Mouse (Mus musculus) midbrain, postnatal 0 days (tissue): ENCODE results near the gene Rgs4. TPM values are rescaled to one million over a fixed set of nuclear protein-coding genes. Genes with fewer than 3 reads are reported as not detected.

ENCODE experiments used
- ATAC-seq: fragments of 200-750 bp; cut with Nextera tagmentation; 2 replicates; pipeline ENCODE4 v1.8.0; 2017; ENCODE audit warnings: moderate number of reproducible peaks, mild to moderate bottlenecking, moderate TSS enrichment, moderate library complexity; ENCODE audit not compliant: low FRiP score
- DNase-seq: peaks from one replicate; pipeline ENCODE4 v3.0.0-alpha.2; 2015; ENCODE audit warnings: low spot score
- H3K27ac ChIP-seq: fragments of 300-500 bp; sonication (generic); 2 replicates; pipeline ENCODE4 v1.5.1; 2014; ENCODE audit warnings: low read depth, mild to moderate bottlenecking, low read length, mixed read lengths
- H3K27me3 ChIP-seq: fragments of 300-500 bp; sonication (generic); 2 replicates; pipeline ENCODE4 v1.6.1; 2014; ENCODE audit warnings: low read length, control low read depth, mixed read lengths; ENCODE audit not compliant: insufficient read depth
- H3K36me3 ChIP-seq: fragments of 300-500 bp; sonication (generic); 2 replicates; pipeline ENCODE4 v1.6.1; 2014; ENCODE audit warnings: low read length, control low read depth, mixed read lengths; ENCODE audit not compliant: insufficient read depth
- H3K4me1 ChIP-seq: fragments of 300-500 bp; sonication (generic); 2 replicates; pipeline ENCODE4 v1.6.1; 2014; ENCODE audit warnings: mild to moderate bottlenecking, control low read depth, antibody characterized with exemption, low read length, mixed read lengths; ENCODE audit not compliant: insufficient read depth
- H3K4me2 ChIP-seq: fragments of 300-500 bp; sonication (generic); 2 replicates; pipeline ENCODE4 v1.6.1; 2014; ENCODE audit warnings: low read depth, mild to moderate bottlenecking, low read length, mixed read lengths; ENCODE audit not compliant: poor library complexity, severe bottlenecking
- H3K4me3 ChIP-seq: fragments of 300-500 bp; sonication (generic); 2 replicates; pipeline ENCODE4 v1.5.1; 2014; ENCODE audit warnings: low read depth, mild to moderate bottlenecking, low read length, moderate library complexity
- H3K9ac ChIP-seq: fragments of 300-500 bp; sonication (generic); replicated peaks from 2 replicates; pipeline ENCODE4 v1.6.1; 2014; ENCODE audit warnings: mild to moderate bottlenecking, low read length, moderate library complexity, mixed read lengths; ENCODE audit not compliant: poor library complexity, severe bottlenecking
- H3K9me3 ChIP-seq: fragments of 300-500 bp; sonication (generic); 2 replicates; pipeline ENCODE4 v1.6.1; 2016; ENCODE audit warnings: low read length, control low read depth
- CTCF ChIP-seq: IDR thresholded peaks from 2 replicates; pipeline ENCODE4 v1.5.1; 2016; ENCODE audit warnings: antibody characterized with exemption, mild to moderate bottlenecking
- WGBS: fragments of 180-500 bp; shearing (Covaris S2); extraction: QIAGEN DNeasy Blood & Tissue Kit; methylation state at CpG from one replicate; pipeline ENCODE4 v1.1.7; 2014; 5-methylcytosine and 5-hydroxymethylcytosine counted together
- polyA plus RNA-seq: library from polyadenylated mRNA; unstranded; fragments of >200 nt; fragmentation: Nextera tagmentation; extraction: Ambion mirVana; gene quantifications from 2 replicates; pipeline ENCODE4 v1.2.1, GENCODE M21; 2015
- total RNA-seq: library from RNA; depleted of rRNA; stranded (reverse); fragments of >200 nt; gene quantifications from 2 replicates; pipeline ENCODE4 v1.2.3, GENCODE M21; 2014; rRNA removed

Rgs4 gene
- total RNA-seq (59.5 and 75.0 TPM in 2 replicates), polyA plus RNA-seq (69.7 and 73.1 TPM in 2 replicates)

- TF ChIP-seq CTCF = no peak
- H3K36me3 ChIP-seq = no peaks in the 10 kb centered on the region
- H3K9me3 ChIP-seq = no peaks in the 10 kb centered on the region
- H3K4me2 ChIP-seq = peak within 1 kb of the TSS; percentile 68
- peak within 1 kb of the TSS; percentile 51 for H3K9ac ChIP-seq
- H3K27me3 ChIP-seq = no peaks in the 10 kb centered on the region
- ATAC-seq (peak; percentile 92), DNase-seq (peak; percentile 90)
- WGBS = under 1% methylated on average over 16 of the region's 16 CpGs
- peak within 1 kb of the TSS; percentile 78 for H3K27ac ChIP-seq
- H3K4me1 ChIP-seq = 0 out of 2 replicates have a peak, but pooled peaks cover 4% of the 10 kb centered on the region
- peak within 1 kb of the TSS; percentile 42 for H3K4me3 ChIP-seq
These were observed at the start of gene Rgs4 for GRCm38 (mm10) chr1:169747473-169747872. TSS of gene Rgs4 (minus strand) at chr1:169747642.

- no peak overlapping the region for H3K4me3 ChIP-seq
- no peak overlapping the region for H3K9ac ChIP-seq
- H3K9me3 ChIP-seq = no peaks in the 10 kb centered on the region
- ATAC-seq = no peak
- no peak overlapping the region for H3K4me2 ChIP-seq
- TF ChIP-seq CTCF = no peak
- WGBS = 96% methylated on average over 5 of the region's 5 CpGs
- H3K36me3 ChIP-seq = no peaks in the 10 kb centered on the region
- no peak for DNase-seq
- H3K4me1 ChIP-seq = no peaks in the 10 kb centered on the region
- no peak overlapping the region for H3K27ac ChIP-seq
- no peaks in the 10 kb centered on the region for H3K27me3 ChIP-seq
These were observed 45.0 kb upstream of the Rgs4 start for GRCm38 (mm10) chr1:169792437-169792836.

GRCm38 (mm10) chr1:169785981-169786380 lies 38.5 kb upstream of the Rgs4 start:
- Histone ChIP-seq H3K4me1 (no peaks in the 10 kb centered on the region), H3K9me3 (no peaks in the 10 kb centered on the region), H3K27ac (no peak overlapping the region), H3K4me2 (no peak overlapping the region), H3K4me3 (no peak overlapping the region), H3K36me3 (no peaks in the 10 kb centered on the region), H3K27me3 (no peaks in the 10 kb centered on the region), H3K9ac (no peak overlapping the region)
- no peak for DNase-seq
- WGBS = 93% methylated on average over 3 of the region's 3 CpGs
- no peak for ATAC-seq
- no peak for TF ChIP-seq CTCF

DNA sequence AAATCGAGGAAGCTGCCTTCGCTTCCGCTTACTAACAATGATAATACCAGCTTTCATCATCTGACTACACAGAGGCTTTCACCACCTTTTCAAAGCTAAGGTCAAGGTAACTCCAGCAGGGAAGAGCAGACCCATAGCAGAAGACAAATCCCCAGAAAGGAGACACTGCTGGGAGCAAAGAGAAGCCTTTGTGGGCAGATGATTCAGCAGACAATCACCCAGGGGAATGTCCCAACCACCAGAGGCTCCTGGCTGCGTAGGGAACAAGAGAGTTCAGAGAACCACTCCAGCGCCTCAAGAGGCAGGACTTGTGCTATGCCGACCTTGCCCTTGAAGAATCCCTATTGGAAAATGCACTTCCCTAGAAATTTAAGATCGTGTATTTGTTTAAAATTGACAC lies 29.1 kb upstream of the Rgs4 start:
- no peaks in the 10 kb centered on the region for H3K27me3 ChIP-seq
- no peak for DNase-seq
- 72% methylated on average over 7 of the region's 7 CpGs for WGBS
- H3K4me1 ChIP-seq = no peaks in the 10 kb centered on the region
- TF ChIP-seq CTCF = no peak
- no peak overlapping the region for H3K9ac ChIP-seq
- no peaks in the 10 kb centered on the region for H3K9me3 ChIP-seq
- no peaks in the 10 kb centered on the region for H3K36me3 ChIP-seq
- H3K4me3 ChIP-seq = no peak overlapping the region
- no peak overlapping the region for H3K4me2 ChIP-seq
- ATAC-seq = no peak
- H3K27ac ChIP-seq = no peak overlapping the region

DNA sequence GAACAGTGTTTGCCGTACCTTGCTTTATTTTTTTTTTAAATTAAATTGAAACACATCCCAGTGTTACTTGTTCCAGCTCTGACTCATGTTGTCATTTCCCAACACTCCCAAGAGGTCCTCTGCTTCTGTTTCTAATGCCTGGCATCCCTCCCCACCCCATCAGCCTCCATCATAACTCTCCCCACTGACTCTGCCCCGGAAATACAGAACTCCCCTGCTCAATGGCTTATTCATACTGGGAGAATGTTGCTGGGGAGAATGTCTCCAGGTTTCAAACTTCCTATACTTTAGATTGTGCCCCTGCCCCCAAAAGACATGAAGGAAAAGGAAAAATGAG lies 17.1 kb upstream of the Rgs4 start:
- Histone ChIP-seq H3K36me3 (no peaks in the 10 kb centered on the region), H3K4me3 (no peak overlapping the region), H3K9ac (no peak overlapping the region), H3K27me3 (no peaks in the 10 kb centered on the region), H3K4me1 (no peaks in the 10 kb centered on the region; the same call in 1 of the 2 replicates), H3K27ac (peak overlapping the region; percentile 62), H3K4me2 (no peak overlapping the region), H3K9me3 (no peaks in the 10 kb centered on the region)
- no peak for TF ChIP-seq CTCF
- WGBS = 43% methylated on average over 2 of the region's 2 CpGs
- no peak for ATAC-seq
- no peak for DNase-seq

- TF ChIP-seq CTCF = no peak
- peak; percentile 72 for DNase-seq
- H3K4me3 ChIP-seq = no peak overlapping the region
- no peak overlapping the region for H3K9ac ChIP-seq
- WGBS = 50% methylated on average over 9 of the region's 9 CpGs
- H3K4me1 ChIP-seq = no peaks in the 10 kb centered on the region; the same call in 1 of the 2 replicates
- peak; percentile 75; the same call in 1 of the 2 replicates for ATAC-seq
- H3K36me3 ChIP-seq = no peaks in the 10 kb centered on the region
- no peaks in the 10 kb centered on the region for H3K27me3 ChIP-seq
- H3K27ac ChIP-seq = peak overlapping the region; percentile 62
- H3K4me2 ChIP-seq = no peak overlapping the region
- H3K9me3 ChIP-seq = no peaks in the 10 kb centered on the region
These were observed 16.6 kb upstream of the Rgs4 start for GRCm38 (mm10) chr1:169763858-169764618.
